Mouse (Mus musculus) left cerebral cortex, adult 2 months (tissue): ENCODE results near the gene Fam189b. TPM values are rescaled to one million over a fixed set of nuclear protein-coding genes. Genes with fewer than 3 reads are reported as not detected.

Experiments used
- DNase-seq, 2 experiments: peaks; one replicate each; pipeline ENCODE4 v3.0.0; 2021 to 2022; ENCODE audit warnings: low spot score in 2 of 2, mixed read lengths in 1 of 2; ENCODE audit errors: extremely low spot score in 1 of 2
- H3K27ac ChIP-seq: fragments of 200-600 bp; 2 replicates; pipeline ENCODE4 v1.8.1; 2022
- H3K4me3 ChIP-seq: fragments of 200-600 bp; 2 replicates; pipeline ENCODE4 v1.8.1; 2022
- CTCF ChIP-seq: fragments of 200-600 bp; IDR thresholded peaks from 2 replicates; pipeline ENCODE4 v1.8.1; 2022; ENCODE audit warnings: antibody characterized with exemption, mild to moderate bottlenecking, moderate library complexity
- intact Hi-C: fragments of 180-260 bp; cut with DNase I; formaldehyde crosslinking; loops from one replicate; pipeline ENCODE4 v1.15.1; 2025
- total RNA-seq, 2 experiments: library from RNA; stranded (reverse); gene quantifications; 2 replicates each; pipeline ENCODE4 v1.2.3; 2021

Gene Fam189b
- total RNA-seq, 2 experiments from 2014 or later, result 56.9 to 60.4 TPM

- no peak for TF ChIP-seq CTCF
- no peak overlapping the region for H3K4me3 ChIP-seq
- no peak overlapping the region for H3K27ac ChIP-seq
- intact Hi-C loops, result no loop called here
- DNase-seq, result no peak
Measured at GRCm38 (mm10) chr3:89175544-89175943, 7.4 kb upstream of the Fam189b start.

- DNase-seq, result no peak
- H3K27ac ChIP-seq, result no peak overlapping the region
- H3K4me3 ChIP-seq, result no peak overlapping the region
- intact Hi-C loops, result no loop called here
- no peak for TF ChIP-seq CTCF
Measured at GRCm38 (mm10) chr3:89176421-89176820, 6.5 kb upstream of the Fam189b start.

GRCm38 (mm10) chr3:89177242-89178106 lies 5.5 kb upstream of the Fam189b start, which contains the start of gene Scamp3:
Scamp3 (plus strand) TSS chr3:89177473.
- peak within 1 kb of the TSS; percentile 91 for H3K27ac ChIP-seq
- peak within 1 kb of the TSS; percentile 97 for H3K4me3 ChIP-seq
- intact Hi-C loops, result loop anchor here (1.0 kb wide), 1 partner anchor 12 kb away; no protein-coding TSS in a partner anchor
- no peak for TF ChIP-seq CTCF
- peak; percentile 82 to 84 for DNase-seq

- peak overlapping the region; percentile 91; the same call in 1 of the 2 replicates for H3K27ac ChIP-seq
- H3K4me3 ChIP-seq, result peak overlapping the region; percentile 97
- no peak for DNase-seq
- TF ChIP-seq CTCF, result no peak
- intact Hi-C loops, result no loop called here
Measured at GRCm38 (mm10) chr3:89178107-89178385, 4.9 kb upstream of the Fam189b start.

GRCm38 (mm10) chr3:89179056-89179455 lies 3.9 kb upstream of the Fam189b start:
- DNase-seq, result no peak
- intact Hi-C loops, result no loop called here
- no peak overlapping the region for H3K27ac ChIP-seq
- H3K4me3 ChIP-seq, result no peak overlapping the region
- no peak for TF ChIP-seq CTCF

GRCm38 (mm10) chr3:89181749-89182500 lies 1.0 kb upstream of the Fam189b start:
- H3K27ac ChIP-seq, result no peak overlapping the region; the same call in 1 of the 2 replicates
- intact Hi-C loops, result no loop called here
- DNase-seq, result no peak
- no peak for TF ChIP-seq CTCF
- no peak overlapping the region for H3K4me3 ChIP-seq

- intact Hi-C loops, result no loop called here
- H3K27ac ChIP-seq, result peak overlapping the region; percentile 98
- peak overlapping the region; percentile 92 for H3K4me3 ChIP-seq
- no peak for DNase-seq
- TF ChIP-seq CTCF, result no peak
Measured at GRCm38 (mm10) chr3:89182531-89183057, 349 bp upstream of the Fam189b start.

GRCm38 (mm10) chr3:89183959-89184315 lies 994 bp downstream of the Fam189b start:
- peak overlapping the region; percentile 92 for H3K4me3 ChIP-seq
- peak overlapping the region; percentile 98 for H3K27ac ChIP-seq
- DNase-seq, result no peak
- intact Hi-C loops, result no loop called here
- no peak for TF ChIP-seq CTCF

- Histone ChIP-seq H3K4me3 (no peak overlapping the region), H3K27ac (no peak overlapping the region)
- no peak for DNase-seq
- intact Hi-C loops, result no loop called here
- no peak for TF ChIP-seq CTCF
Measured at GRCm38 (mm10) chr3:89187197-89187596, 4.3 kb downstream of the Fam189b start.

GRCm38 (mm10) chr3:89187690-89188477 lies 4.9 kb downstream of the Fam189b start:
- no peak for TF ChIP-seq CTCF
- DNase-seq, result no peak
- H3K4me3 ChIP-seq, result no peak overlapping the region
- intact Hi-C loops, result no loop called here
- no peak overlapping the region for H3K27ac ChIP-seq

- intact Hi-C loops, result no loop called here
- no peak overlapping the region for H3K27ac ChIP-seq
- no peak for DNase-seq
- no peak for TF ChIP-seq CTCF
- no peak overlapping the region for H3K4me3 ChIP-seq
Measured at GRCm38 (mm10) chr3:89188478-89188875, 5.5 kb downstream of the Fam189b start.
